Mouse (Mus musculus): ENCODE measurements around the gene Sgms2.

DNA sequence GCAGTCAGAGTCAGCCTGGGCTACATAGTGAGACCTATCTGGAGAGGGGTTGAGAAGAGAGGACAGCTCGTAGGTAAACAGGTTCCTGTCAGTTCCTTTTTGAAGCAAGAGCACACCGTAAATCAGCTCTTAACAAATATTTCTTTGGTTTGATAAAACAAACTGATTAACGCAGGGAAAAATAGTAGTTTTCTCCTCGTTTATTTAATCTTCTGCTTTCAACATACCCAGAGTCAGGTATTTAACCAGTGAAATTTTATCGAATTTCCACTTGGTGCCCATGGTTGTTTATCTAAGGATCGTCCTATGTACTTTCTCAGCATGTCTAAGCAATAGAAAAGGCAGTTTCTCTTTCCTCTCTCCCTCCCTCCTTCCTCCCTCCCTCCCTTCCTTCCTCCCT is 2.0 kb upstream of the Sgms2 start:
- no peak for TF ChIP-seq CTCF (IDR thresholded peaks at IDR 0.05; ENCODE audit: low read depth)
- TF ChIP-seq EP300 (IDR thresholded peaks at IDR 0.05; ENCODE audit: low read depth): no peak

Measured in liver, postnatal 0 days (tissue).